Mouse (Mus musculus) neural tube, embryonic 12.5 days (tissue): ENCODE results near the gene Vac14. TPM values are rescaled to one million over a fixed set of nuclear protein-coding genes. Genes with fewer than 3 reads are reported as not detected.

ENCODE experiments used
- ATAC-seq: fragments of 200-750 bp; cut with Nextera tagmentation; 2 replicates; pipeline ENCODE4 v1.8.0; 2017; ENCODE audit warnings: low read depth, mild to moderate bottlenecking, moderate TSS enrichment, moderate library complexity; ENCODE audit not compliant: low FRiP score
- H3K27ac ChIP-seq: fragments of 300-500 bp; sonication (generic); 2 replicates; pipeline ENCODE4 v1.5.1; 2016
- H3K27me3 ChIP-seq: fragments of 300-500 bp; sonication (generic); replicated peaks from 2 replicates; pipeline ENCODE4 v1.6.1; 2016; ENCODE audit warnings: mild to moderate bottlenecking
- H3K36me3 ChIP-seq: fragments of 300-500 bp; sonication (generic); 2 replicates; pipeline ENCODE4 v1.6.1; 2016; ENCODE audit warnings: mild to moderate bottlenecking
- H3K4me1 ChIP-seq: fragments of 300-500 bp; sonication (generic); 2 replicates; pipeline ENCODE4 v1.6.1; 2016
- H3K4me2 ChIP-seq: fragments of 300-500 bp; sonication (generic); replicated peaks from 2 replicates; pipeline ENCODE4 v1.6.1; 2016; ENCODE audit warnings: mild to moderate bottlenecking
- H3K4me3 ChIP-seq: fragments of 300-500 bp; sonication (generic); 2 replicates; pipeline ENCODE4 v1.5.1; 2016
- H3K9ac ChIP-seq: fragments of 300-500 bp; sonication (generic); 2 replicates; pipeline ENCODE4 v1.6.1; 2016; ENCODE audit warnings: mild to moderate bottlenecking
- H3K9me3 ChIP-seq: fragments of 300-500 bp; sonication (generic); 2 replicates; pipeline ENCODE4 v1.6.1; 2016; ENCODE audit warnings: mild to moderate bottlenecking
- WGBS: fragments of 180-500 bp; shearing (Covaris S2); methylation state at CpG from one replicate; pipeline ENCODE4 v1.1.7; 2016; 5-methylcytosine and 5-hydroxymethylcytosine counted together
- polyA plus RNA-seq: library from polyadenylated mRNA; unstranded; fragments of >200 nt; fragmentation: Nextera tagmentation; extraction: Ambion mirVana; gene quantifications from 2 replicates; pipeline ENCODE4 v1.2.1, GENCODE M21; 2016

Vac14 gene
- polyA plus RNA-seq, 1 experiment from 2014 or later = 34.5 TPM

DNA sequence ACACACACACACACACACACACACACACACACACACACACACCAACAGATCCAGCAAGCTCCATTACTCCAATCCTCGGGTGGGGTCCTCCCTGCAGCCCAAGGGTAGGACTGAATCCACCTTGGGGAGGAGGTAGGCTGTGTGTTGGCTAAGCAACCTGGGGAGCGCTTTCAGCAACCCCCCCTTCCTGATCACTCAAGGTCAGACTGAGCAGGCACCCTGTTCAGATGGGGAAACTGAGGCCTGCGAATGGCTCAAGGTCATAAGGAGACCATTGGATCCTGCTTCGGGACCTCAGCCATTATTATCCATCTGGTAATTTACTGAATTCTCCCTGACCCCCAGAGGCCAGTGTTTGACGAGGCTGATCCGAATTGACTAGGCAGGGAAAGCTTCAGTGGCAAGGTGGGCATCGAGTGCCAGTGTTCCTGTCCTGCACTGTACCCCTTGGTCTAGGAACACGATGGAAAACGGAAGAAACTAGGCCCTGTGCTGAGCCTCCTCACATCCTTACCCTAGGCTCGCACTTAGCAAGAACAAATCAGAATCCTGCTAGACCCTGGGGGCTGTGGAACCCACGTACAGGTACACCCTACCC, 104.1 kb downstream of the Vac14 start:
- ATAC-seq = no peak
- WGBS = 51% methylated on average over 11 of the region's 11 CpGs
- Histone ChIP-seq H3K27me3 (no peaks in the 10 kb centered on the region), H3K27ac (no peak overlapping the region), H3K9me3 (no peaks in the 10 kb centered on the region), H3K4me1 (peaks cover 65% of the 10 kb centered on the region), H3K9ac (peak overlapping the region; percentile 88), H3K4me3 (peak overlapping the region; percentile 75), H3K36me3 (peaks cover 15% of the 10 kb centered on the region), H3K4me2 (peak overlapping the region; percentile 83)

DNA sequence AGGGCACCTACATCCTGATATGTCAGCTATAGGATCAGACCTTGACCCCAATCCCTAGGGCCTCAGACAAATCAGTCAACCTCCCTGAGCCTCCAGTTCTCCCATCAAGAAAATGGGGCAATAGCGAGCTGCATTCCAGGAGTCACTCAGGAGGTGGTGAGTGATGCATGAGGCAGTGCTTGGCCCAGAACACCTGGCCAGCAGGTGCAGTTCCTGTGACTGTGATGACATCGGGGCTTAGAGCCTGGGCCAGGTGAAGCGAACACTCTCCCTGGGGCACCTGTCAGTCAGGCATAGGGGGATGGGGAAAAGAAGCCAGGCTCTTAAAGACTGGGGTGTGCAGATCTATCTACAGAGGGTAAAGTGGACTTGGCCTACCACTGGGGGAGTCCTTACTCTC, 106.1 kb downstream of the Vac14 start:
- peak overlapping the region; percentile 83; the same call in 1 of the 2 replicates for H3K4me2 ChIP-seq
- H3K27me3 ChIP-seq = no peaks in the 10 kb centered on the region
- no peak overlapping the region for H3K27ac ChIP-seq
- 88% methylated on average over 3 of the region's 3 CpGs for WGBS
- no peaks in the 10 kb centered on the region for H3K9me3 ChIP-seq
- H3K36me3 ChIP-seq = peaks cover 34% of the 10 kb centered on the region
- no peak for ATAC-seq
- H3K4me1 ChIP-seq = peaks cover 56% of the 10 kb centered on the region
- H3K4me3 ChIP-seq = no peak overlapping the region
- no peak overlapping the region for H3K9ac ChIP-seq

DNA sequence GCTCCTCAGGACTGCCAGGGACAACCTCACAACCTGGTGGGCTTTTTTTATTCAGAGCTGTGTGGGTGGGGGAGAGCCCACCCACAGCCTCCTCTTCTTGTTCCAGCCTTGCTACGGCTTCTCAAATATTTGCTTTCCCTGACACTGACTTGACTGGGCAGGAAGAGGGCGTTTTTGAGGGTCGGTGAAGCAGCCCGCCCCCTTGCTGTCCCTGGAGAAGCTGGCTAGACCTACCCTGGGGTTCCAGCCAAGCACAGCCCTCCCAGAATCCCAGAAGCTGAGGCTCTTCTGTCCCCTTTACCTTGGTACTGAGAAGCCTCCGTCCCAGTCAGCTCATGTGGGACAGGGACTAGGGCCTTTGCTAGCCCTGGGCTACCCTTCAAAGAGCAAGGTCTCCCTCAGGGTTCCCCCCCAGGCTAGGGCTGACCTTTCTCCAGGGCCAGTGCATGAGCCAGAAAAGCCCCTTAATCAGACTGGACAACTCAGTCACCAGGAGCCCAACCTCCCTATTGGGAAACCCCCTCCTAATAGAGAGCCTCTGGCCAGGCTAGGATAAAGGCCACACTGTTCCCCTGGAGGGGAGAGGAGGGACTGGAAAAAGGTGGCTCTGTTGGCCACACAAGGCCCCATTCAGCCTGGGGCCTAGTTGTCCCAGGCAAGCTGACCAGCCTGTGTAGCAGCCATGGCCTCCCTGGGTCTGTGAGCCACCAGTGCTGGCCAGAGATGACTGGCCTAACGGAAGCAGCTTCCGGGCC, 106.9 kb downstream of the Vac14 start:
- Histone ChIP-seq H3K27me3 (no peaks in the 10 kb centered on the region), H3K9me3 (no peaks in the 10 kb centered on the region), H3K4me1 (peaks cover 48% of the 10 kb centered on the region), H3K4me3 (no peak overlapping the region), H3K9ac (0 out of 2 replicates have a peak overlapping the region, but pooled peaks have one; percentile 8), H3K27ac (no peak overlapping the region), H3K36me3 (peaks cover 42% of the 10 kb centered on the region), H3K4me2 (peak overlapping the region; percentile 83; the same call in 1 of the 2 replicates)
- 55% methylated on average over 7 of the region's 7 CpGs for WGBS
- ATAC-seq = no peak

DNA sequence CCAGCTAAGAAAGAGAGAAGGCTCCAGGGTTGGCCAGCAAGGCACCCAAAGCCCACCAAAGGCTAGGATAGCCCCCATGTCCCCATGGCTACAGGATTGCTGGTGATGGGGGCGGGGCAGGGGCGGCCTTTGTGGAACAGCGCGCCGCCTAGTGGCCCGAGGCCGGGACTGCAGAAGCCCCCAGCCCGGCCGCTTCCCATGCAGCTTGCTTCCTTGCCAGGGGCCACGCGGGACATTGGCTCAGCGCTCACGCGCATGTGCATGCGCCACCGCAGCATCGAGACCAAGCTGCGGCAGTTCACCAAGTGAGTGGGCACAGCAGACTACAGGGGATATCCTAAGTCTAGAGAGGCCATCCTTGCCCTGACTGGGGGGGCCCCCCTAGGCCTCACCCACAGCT, 108.5 kb downstream of the Vac14 start:
- ATAC-seq = peak; percentile 30
- WGBS = 10% methylated on average over 18 of the region's 18 CpGs
- Histone ChIP-seq H3K4me1 (peaks cover 42% of the 10 kb centered on the region), H3K27ac (no peak overlapping the region), H3K9ac (peak overlapping the region; percentile 33; the same call in 1 of the 2 replicates), H3K9me3 (no peaks in the 10 kb centered on the region), H3K4me3 (no peak overlapping the region), H3K36me3 (peaks cover 57% of the 10 kb centered on the region), H3K4me2 (peak overlapping the region; percentile 35; the same call in 1 of the 2 replicates), H3K27me3 (no peaks in the 10 kb centered on the region)

DNA sequence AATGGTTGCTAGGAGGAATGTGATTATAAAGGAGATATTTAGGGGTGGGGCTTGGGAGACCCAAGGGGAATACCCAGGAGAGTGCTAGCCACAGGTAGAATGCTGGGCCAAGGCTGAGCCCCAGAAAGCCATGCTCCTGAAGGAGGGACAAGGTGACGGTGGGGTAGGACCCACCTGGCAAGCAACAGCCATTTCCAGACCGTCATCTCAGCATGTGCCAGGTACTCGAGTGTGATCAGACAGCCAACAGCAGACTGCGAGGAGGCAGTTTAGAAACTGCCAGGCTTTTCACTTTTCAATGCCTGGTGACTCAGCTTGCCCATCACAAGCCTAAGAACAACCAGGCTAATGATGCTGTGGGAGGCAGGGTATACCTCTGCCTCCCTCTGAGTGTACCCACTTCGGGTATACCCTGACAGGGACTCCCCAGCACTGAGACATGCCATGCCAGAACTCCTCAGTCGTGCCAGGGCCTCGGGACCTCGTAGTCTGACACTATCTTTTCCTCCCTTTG, 113.0 kb downstream of the Vac14 start:
- peaks cover 84% of the 10 kb centered on the region for H3K36me3 ChIP-seq
- no peak overlapping the region for H3K27ac ChIP-seq
- H3K4me1 ChIP-seq = peaks cover 5% of the 10 kb centered on the region; the same call in 1 of the 2 replicates
- H3K9ac ChIP-seq = no peak overlapping the region
- H3K4me2 ChIP-seq = no peak overlapping the region
- 90% methylated on average over 8 of the region's 8 CpGs for WGBS
- no peak for ATAC-seq
- no peaks in the 10 kb centered on the region for H3K27me3 ChIP-seq
- H3K9me3 ChIP-seq = no peaks in the 10 kb centered on the region
- no peak overlapping the region for H3K4me3 ChIP-seq

DNA sequence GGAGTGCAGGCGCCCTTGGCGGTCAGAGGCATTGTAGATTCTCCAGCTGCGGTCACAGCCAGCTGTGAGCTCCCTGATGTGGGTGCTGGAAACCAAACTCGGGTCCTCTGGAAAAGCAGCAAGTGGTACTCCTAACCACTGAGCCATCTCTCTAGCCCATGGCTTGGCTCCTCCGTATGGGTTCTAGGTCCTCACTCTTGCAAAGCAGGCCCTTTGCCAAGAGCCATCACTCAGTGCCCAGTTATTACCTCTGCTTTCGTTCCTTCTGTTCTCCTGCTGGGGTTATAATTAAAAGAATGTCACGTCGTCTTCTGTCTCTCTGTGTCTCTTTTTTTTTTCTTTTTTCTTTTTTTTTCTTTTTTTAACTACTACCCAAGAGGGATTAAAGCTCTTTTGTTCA, 114.7 kb downstream of the Vac14 start:
- Histone ChIP-seq H3K27me3 (no peaks in the 10 kb centered on the region), H3K27ac (no peak overlapping the region), H3K9me3 (no peaks in the 10 kb centered on the region), H3K4me1 (no peaks in the 10 kb centered on the region), H3K4me3 (no peak overlapping the region), H3K36me3 (peaks cover 88% of the 10 kb centered on the region), H3K9ac (no peak overlapping the region), H3K4me2 (no peak overlapping the region)
- no peak for ATAC-seq
- 88% methylated on average over 8 of the region's 8 CpGs for WGBS

DNA sequence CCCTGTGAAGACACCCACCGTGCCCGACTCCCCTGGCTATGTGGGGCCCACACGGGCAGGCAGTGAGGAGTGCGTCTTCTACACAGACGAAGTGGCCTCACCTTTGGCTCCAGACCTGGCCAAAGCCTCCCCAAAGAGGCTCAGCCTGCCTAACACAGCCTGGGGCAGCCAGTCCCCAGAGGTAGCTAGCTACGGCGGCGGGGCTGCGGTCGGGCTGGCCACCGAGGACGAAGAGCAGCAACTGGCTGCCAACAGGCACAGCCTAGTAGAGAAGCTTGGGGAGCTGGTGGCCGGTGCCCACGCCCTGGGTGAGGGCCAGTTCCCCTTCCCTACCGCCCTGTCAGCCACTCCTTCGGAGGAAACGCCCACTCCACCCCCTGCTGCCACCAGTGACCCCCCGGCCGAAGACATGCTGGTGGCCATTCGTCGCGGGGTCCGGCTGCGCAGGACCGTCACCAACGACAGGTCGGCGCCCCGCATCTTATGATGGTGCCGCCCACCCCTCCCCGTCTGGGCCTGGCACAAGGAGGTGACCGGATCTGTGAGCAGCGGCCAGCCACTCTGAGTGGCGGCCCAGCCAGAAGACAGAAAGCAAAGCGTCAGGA, 120.3 kb downstream of the Vac14 start:
- WGBS = 93% methylated on average over 35 of the region's 35 CpGs
- Histone ChIP-seq H3K4me3 (no peak overlapping the region), H3K9me3 (no peaks in the 10 kb centered on the region), H3K9ac (no peak overlapping the region), H3K4me1 (no peaks in the 10 kb centered on the region), H3K27ac (no peak overlapping the region), H3K27me3 (no peaks in the 10 kb centered on the region), H3K36me3 (peaks cover 58% of the 10 kb centered on the region), H3K4me2 (no peak overlapping the region)
- no peak for ATAC-seq

DNA sequence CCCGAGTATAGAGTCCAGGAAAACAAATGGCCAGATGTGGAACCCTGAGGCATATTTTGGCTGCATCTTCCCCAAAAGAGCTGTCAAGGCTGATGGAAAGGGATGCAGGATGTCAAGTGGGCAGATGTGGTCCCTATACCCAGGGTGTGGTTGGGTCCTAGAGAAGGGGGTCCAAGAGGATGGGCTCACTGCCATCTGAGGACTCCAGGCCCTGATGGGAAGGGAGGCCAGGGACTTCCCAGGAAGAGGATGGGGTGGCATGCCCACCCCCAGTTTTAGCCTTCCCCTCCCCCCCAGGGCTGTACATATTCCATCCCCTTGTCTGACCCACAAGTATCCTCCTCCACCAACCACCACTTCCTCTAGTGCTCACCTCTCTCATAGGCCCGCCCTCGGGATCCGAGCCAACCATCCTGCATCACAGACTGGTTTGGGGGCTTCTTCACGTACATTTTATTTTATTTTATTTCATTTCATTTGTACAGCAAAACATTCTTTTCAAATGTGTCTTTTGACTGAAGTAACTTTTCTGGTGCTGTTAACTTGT, 122.3 kb downstream of the Vac14 start:
- Histone ChIP-seq H3K4me2 (no peak overlapping the region), H3K4me1 (no peaks in the 10 kb centered on the region), H3K27me3 (no peaks in the 10 kb centered on the region), H3K9ac (no peak overlapping the region), H3K36me3 (peaks cover 46% of the 10 kb centered on the region), H3K9me3 (no peaks in the 10 kb centered on the region), H3K4me3 (no peak overlapping the region), H3K27ac (no peak overlapping the region)
- no peak for ATAC-seq
- WGBS = 95% methylated on average over 5 of the region's 5 CpGs

DNA sequence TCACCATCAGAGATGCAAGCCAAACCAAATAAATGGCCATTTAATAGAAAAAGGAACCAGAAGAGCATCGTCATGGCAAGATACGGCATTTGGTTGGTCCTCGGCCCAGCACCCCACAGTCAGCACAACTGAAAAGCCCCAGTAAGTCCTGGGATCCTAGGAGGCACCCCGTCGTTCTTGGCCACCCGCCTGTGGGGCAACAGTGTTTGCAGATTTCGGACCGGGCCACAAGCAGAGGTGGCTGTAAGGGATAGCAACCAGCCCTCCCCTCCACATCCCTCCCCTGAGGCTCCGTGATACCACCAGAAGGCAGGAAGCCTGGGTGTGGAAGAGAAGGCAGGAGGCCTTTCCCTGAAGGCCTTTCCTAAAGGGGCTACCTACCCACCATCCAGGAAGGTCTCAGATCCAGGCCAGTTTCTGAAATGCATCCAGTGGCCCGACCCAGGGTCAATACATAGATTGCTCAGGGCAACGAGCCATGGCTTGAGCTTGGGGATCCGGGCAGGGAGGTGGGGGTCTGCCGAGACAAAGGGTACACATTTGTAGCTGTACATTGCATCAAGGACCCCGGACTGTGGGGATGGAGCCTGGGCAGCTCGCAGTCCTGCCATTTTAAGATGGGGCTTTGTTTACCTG, 123.5 kb downstream of the Vac14 start:
- Histone ChIP-seq H3K9ac (no peak overlapping the region), H3K4me2 (no peak overlapping the region), H3K27me3 (no peaks in the 10 kb centered on the region), H3K9me3 (no peaks in the 10 kb centered on the region), H3K36me3 (peaks cover 35% of the 10 kb centered on the region), H3K4me3 (no peak overlapping the region), H3K4me1 (no peaks in the 10 kb centered on the region), H3K27ac (no peak overlapping the region)
- 81% methylated on average over 15 of the region's 15 CpGs for WGBS
- ATAC-seq = no peak

DNA sequence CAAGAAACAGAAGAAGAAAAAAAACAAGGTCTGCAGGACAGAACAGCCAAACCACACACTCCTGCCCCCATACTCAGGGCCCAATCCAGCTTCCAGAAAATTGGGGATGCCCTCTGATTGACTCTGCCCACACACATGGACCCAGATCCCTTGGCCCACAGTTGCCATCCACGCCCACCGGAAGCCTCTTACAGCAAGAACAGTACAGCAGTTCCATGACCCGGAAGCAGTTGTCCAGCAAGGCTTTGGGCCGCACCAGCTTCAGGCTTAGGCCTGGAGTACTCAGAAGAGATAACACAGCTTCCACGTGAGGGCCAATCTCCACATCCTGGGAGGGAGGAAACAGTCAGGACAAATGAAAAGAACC, 124.0 kb downstream of the Vac14 start:
- ATAC-seq = no peak

DNA sequence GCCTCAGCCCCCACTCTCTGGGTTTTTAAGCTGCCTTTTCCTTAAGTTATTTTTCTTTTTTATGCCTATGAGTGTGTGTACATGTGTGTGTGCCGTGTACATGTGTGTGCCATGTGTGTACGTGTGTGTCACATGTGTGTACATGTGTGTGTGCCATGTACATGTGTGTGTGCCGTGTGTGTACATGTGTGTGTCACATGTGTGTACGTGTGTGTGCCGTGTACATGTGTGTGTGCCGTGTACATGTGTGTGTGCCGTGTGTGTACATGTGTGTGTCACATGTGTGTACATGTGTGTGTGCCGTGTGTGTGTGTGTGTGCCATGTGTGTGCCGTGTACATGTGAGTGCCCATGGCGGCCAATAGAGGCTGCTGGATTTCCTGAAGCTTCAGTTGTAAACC, 126.8 kb downstream of the Vac14 start:
- ATAC-seq = no peak
- Histone ChIP-seq H3K9ac (no peak overlapping the region), H3K9me3 (no peaks in the 10 kb centered on the region), H3K36me3 (peaks cover 3% of the 10 kb centered on the region; the same call in 1 of the 2 replicates), H3K27me3 (no peaks in the 10 kb centered on the region), H3K4me2 (no peak overlapping the region), H3K4me1 (no peaks in the 10 kb centered on the region), H3K27ac (no peak overlapping the region), H3K4me3 (no peak overlapping the region)
- WGBS = 95% methylated on average over 10 of the region's 10 CpGs

More for the DNA sequence above, 124.0 kb downstream of the Vac14 start:
- Histone ChIP-seq H3K9me3 (no peaks in the 10 kb centered on the region), H3K4me2 (no peak overlapping the region), H3K9ac (no peak overlapping the region), H3K4me1 (no peaks in the 10 kb centered on the region), H3K36me3 (peaks cover 30% of the 10 kb centered on the region), H3K27me3 (no peaks in the 10 kb centered on the region), H3K4me3 (no peak overlapping the region), H3K27ac (no peak overlapping the region)
- WGBS = 90% methylated on average over 5 of the region's 5 CpGs

DNA sequence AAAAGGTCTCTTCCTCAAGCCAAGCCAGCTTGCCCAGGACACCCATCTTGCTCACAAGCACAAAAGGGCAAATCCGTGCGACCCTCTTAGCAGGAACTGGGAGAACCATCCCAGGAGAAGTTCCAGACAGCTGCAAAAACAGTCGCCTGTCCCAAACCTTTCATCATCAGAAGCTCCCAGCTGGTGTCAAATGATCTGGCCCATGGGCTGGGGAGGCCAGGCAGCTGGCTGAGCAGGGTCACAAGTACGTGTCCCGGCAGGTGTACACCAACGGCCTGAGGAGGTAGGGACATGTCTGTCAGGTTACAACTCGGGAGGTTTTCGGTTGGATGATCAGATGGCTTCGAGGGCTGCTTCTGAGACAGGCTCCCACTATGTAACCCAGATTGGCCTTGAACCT, 128.3 kb downstream of the Vac14 start:
- Histone ChIP-seq H3K4me3 (no peak overlapping the region), H3K36me3 (no peaks in the 10 kb centered on the region), H3K4me2 (no peak overlapping the region), H3K9me3 (no peaks in the 10 kb centered on the region), H3K9ac (no peak overlapping the region), H3K27ac (no peak overlapping the region), H3K4me1 (no peaks in the 10 kb centered on the region), H3K27me3 (no peaks in the 10 kb centered on the region)
- ATAC-seq = no peak
- 65% methylated on average over 9 of the region's 9 CpGs for WGBS
